Mouse (Mus musculus): ENCODE results near the gene Catsper2. TPM values are rescaled to one million over a fixed set of nuclear protein-coding genes. Genes with fewer than 3 reads are reported as not detected.

Catsper2 gene
- polyA plus RNA-seq, 1 experiment = 0.97 TPM

DNA sequence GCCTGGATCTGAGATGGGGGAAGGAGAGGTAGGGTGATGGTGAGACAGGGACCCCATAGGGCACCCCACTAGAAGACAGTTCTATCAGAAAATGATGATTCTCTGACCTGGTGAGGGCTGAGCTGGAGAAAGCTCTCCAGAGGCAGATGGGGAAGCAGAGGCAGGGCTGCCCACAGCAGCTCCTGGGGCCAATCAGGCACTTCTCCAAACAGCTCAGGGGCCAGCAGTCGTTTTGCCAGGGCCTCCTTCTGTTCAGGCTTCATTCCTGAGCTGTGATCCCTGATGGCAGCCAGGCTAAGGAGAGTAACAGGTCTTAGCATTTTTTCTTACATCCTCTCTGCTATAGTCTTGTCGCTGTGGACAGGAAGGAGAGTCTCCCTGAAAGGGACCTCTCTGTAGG lies 38.8 kb downstream of the Catsper2 start:
- Histone ChIP-seq H3K27me3 (ENCODE audit: control insufficient read depth, insufficient read depth, low read length) (no peaks in the 10 kb centered on the region), H3K36me3 (ENCODE audit: control insufficient read depth, insufficient read depth, low read length) (no peaks in the 10 kb centered on the region), H3K4me1 (ENCODE audit: control insufficient read depth, insufficient read depth, insufficient read length) (no peaks in the 10 kb centered on the region), H3K4me3 (ENCODE audit: extremely low read depth, insufficient read depth, insufficient read length) (no peak overlapping the region), H3K27ac (ENCODE audit: insufficient read depth, low read length) (no peak overlapping the region)
- 44% methylated on average over 2 of the region's 2 CpGs for WGBS
- DNase-seq (ENCODE audit: low read depth in 1 of 2, low spot score in 2 of 2) = no peak
- TF ChIP-seq POLR2A (IDR thresholded peaks at IDR 0.05; ENCODE audit: low read depth, low read length) (no peak), CTCF (IDR thresholded peaks at IDR 0.05; ENCODE audit: extremely low read depth, insufficient read depth, insufficient read length, insufficient replicate concordance) (no peak)

DNA sequence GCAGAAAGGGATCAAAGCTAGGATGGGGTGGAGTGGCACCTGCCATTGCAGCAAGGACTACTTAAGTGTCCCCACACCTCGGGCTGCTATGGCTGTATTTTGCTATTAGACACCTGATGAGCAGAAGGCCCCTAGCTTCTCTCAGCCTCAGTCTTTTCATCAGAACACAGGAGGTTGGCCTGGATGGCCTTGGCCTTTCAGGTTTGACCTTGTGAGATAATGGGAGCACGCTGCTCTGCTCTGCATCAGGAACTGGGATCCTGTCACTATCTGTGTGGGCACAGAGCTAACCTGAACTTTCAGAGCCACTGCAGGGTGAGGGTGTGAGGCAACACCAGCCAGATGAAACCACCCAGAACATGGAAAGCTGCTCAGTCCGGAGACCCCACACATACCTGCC lies 41.3 kb downstream of the Catsper2 start:
- WGBS = 67% methylated on average over 3 of the region's 3 CpGs
- DNase-seq (ENCODE audit: low read depth in 1 of 2, low spot score in 2 of 2) = no peak
- Histone ChIP-seq H3K4me1 (ENCODE audit: control insufficient read depth, insufficient read depth, insufficient read length) (no peaks in the 10 kb centered on the region), H3K36me3 (ENCODE audit: control insufficient read depth, insufficient read depth, low read length) (no peaks in the 10 kb centered on the region), H3K27me3 (ENCODE audit: control insufficient read depth, insufficient read depth, low read length) (no peaks in the 10 kb centered on the region), H3K27ac (ENCODE audit: insufficient read depth, low read length) (no peak overlapping the region), H3K4me3 (ENCODE audit: extremely low read depth, insufficient read depth, insufficient read length) (no peak overlapping the region)
- TF ChIP-seq CTCF (IDR thresholded peaks at IDR 0.05; ENCODE audit: extremely low read depth, insufficient read depth, insufficient read length, insufficient replicate concordance) = no peak
- no peak for TF ChIP-seq POLR2A (IDR thresholded peaks at IDR 0.05; ENCODE audit: low read depth, low read length)

DNA sequence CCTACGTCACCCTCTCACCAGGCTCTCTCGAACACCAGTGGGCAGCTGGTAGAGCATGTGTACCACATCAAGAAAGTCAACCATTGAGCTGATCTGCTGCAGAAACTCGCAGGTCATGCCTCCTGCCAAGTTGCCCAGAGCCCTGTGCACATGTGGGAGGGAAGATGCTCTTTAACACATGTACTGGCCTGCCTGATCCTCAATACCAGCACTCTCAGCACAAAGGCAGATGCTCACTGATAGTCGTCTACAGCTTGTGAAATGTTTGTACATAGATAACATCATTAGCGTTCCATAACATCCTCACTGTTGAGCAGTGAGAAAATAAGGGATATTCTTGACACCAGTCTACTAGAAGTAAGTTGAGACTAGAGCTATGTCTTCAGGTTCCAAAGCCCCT lies 42.7 kb downstream of the Catsper2 start:
- DNase-seq (ENCODE audit: low read depth in 1 of 2, low spot score in 2 of 2) = no peak
- no peak overlapping the region for H3K27ac ChIP-seq (ENCODE audit: insufficient read depth, low read length)
- H3K36me3 ChIP-seq (ENCODE audit: control insufficient read depth, insufficient read depth, low read length) = no peaks in the 10 kb centered on the region
- H3K27me3 ChIP-seq (ENCODE audit: control insufficient read depth, insufficient read depth, low read length) = no peaks in the 10 kb centered on the region
- H3K4me3 ChIP-seq (ENCODE audit: extremely low read depth, insufficient read depth, insufficient read length) = no peak overlapping the region
- 84% methylated on average over 5 of the region's 5 CpGs for WGBS
- TF ChIP-seq CTCF (IDR thresholded peaks at IDR 0.05; ENCODE audit: extremely low read depth, insufficient read depth, insufficient read length, insufficient replicate concordance) (no peak), POLR2A (IDR thresholded peaks at IDR 0.05; ENCODE audit: low read depth, low read length) (no peak)
- H3K4me1 ChIP-seq (ENCODE audit: control insufficient read depth, insufficient read depth, insufficient read length) = no peaks in the 10 kb centered on the region

DNA sequence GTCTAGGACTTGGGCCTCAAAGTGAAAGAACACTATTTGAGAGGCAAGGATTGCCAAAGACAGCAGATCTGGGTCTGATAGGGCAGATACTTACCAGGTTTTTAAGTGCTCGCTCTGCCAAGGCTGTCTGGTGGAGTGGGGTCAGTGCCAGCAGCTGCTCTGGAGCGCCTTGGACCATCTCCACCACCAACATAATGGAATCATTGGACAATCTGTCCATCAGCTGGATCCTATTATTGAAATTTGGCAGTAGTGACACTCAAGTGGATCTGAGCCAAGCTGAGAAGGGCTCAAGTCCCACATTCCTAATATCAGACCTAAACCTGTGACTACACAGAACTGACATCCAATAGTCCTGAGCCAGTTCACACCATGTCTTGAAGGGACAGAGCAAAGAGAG lies 44.8 kb downstream of the Catsper2 start:
- no peak for DNase-seq (ENCODE audit: low read depth in 1 of 2, low spot score in 2 of 2)
- no peak for TF ChIP-seq POLR2A (IDR thresholded peaks at IDR 0.05; ENCODE audit: low read depth, low read length)
- TF ChIP-seq CTCF (IDR thresholded peaks at IDR 0.05; ENCODE audit: extremely low read depth, insufficient read depth, insufficient read length, insufficient replicate concordance) = no peak
- H3K27me3 ChIP-seq (ENCODE audit: control insufficient read depth, insufficient read depth, low read length) = no peaks in the 10 kb centered on the region
- H3K27ac ChIP-seq (ENCODE audit: insufficient read depth, low read length) = no peak overlapping the region
- no peaks in the 10 kb centered on the region for H3K4me1 ChIP-seq (ENCODE audit: control insufficient read depth, insufficient read depth, insufficient read length)
- no peaks in the 10 kb centered on the region for H3K36me3 ChIP-seq (ENCODE audit: control insufficient read depth, insufficient read depth, low read length)
- 75% methylated on average over 2 of the region's 2 CpGs for WGBS
- H3K4me3 ChIP-seq (ENCODE audit: extremely low read depth, insufficient read depth, insufficient read length) = no peak overlapping the region

DNA sequence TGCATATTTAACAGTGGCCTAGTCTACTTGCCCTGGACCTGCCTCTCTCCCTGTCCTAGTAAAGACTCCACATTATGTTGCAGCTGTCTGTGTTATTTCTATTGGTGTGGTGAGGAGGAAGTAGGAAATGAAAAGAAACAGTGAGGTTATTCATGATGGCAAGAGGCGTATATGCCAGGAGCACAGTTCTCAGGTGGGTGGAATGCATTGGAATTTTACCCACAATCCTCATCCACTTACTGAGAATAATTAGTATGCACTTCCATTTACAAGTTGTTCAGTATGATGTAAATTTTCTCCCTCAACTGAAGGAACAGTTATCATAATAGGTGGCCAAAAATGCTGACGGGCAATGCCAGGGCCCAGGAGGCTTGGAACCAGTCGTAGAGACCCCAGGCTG lies 49.9 kb downstream of the Catsper2 start:
- TF ChIP-seq CTCF (IDR thresholded peaks at IDR 0.05; ENCODE audit: extremely low read depth, insufficient read depth, insufficient read length, insufficient replicate concordance) (no peak), POLR2A (IDR thresholded peaks at IDR 0.05; ENCODE audit: low read depth, low read length) (no peak)
- Histone ChIP-seq H3K27me3 (ENCODE audit: control insufficient read depth, insufficient read depth, low read length) (peaks cover 5% of the 10 kb centered on the region; the same call in 1 of the 2 replicates), H3K27ac (ENCODE audit: insufficient read depth, low read length) (no peak overlapping the region), H3K4me3 (ENCODE audit: extremely low read depth, insufficient read depth, insufficient read length) (no peak overlapping the region), H3K36me3 (ENCODE audit: control insufficient read depth, insufficient read depth, low read length) (no peaks in the 10 kb centered on the region), H3K4me1 (ENCODE audit: control insufficient read depth, insufficient read depth, insufficient read length) (0 out of 2 replicates have a peak, but pooled peaks cover under 1% of the 10 kb centered on the region)
- no peak for DNase-seq (ENCODE audit: low read depth in 1 of 2, low spot score in 2 of 2)
- 86% methylated on average over 3 of the region's 3 CpGs for WGBS

DNA sequence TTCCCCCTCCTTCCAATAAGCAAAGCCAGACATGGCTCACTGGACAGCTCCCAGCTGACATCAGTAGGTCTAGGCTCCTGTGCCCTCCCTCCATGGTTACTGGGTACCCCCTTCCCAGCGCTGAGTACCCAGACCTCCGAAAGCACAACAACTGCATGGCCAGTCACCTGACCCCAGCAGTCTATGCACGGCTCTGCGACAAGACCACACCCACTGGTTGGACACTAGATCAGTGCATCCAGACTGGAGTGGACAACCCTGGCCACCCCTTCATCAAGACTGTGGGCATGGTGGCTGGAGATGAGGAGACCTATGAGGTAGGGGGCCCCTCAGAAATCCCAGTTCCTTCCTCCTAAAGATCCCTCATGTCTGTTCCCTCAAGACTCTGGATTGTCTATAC lies 54.1 kb downstream of the Catsper2 start:
- Histone ChIP-seq H3K27ac (ENCODE audit: insufficient read depth, low read length) (no peak overlapping the region), H3K27me3 (ENCODE audit: control insufficient read depth, insufficient read depth, low read length) (peaks cover 13% of the 10 kb centered on the region), H3K4me3 (ENCODE audit: extremely low read depth, insufficient read depth, insufficient read length) (no peak overlapping the region), H3K36me3 (ENCODE audit: control insufficient read depth, insufficient read depth, low read length) (no peaks in the 10 kb centered on the region), H3K4me1 (ENCODE audit: control insufficient read depth, insufficient read depth, insufficient read length) (peaks cover 5% of the 10 kb centered on the region; the same call in 1 of the 2 replicates)
- no peak for DNase-seq (ENCODE audit: low read depth in 1 of 2, low spot score in 2 of 2)
- TF ChIP-seq CTCF (IDR thresholded peaks at IDR 0.05; ENCODE audit: extremely low read depth, insufficient read depth, insufficient read length, insufficient replicate concordance) = no peak
- TF ChIP-seq POLR2A (IDR thresholded peaks at IDR 0.05; ENCODE audit: low read depth, low read length) = no peak
- 59% methylated on average over 4 of the region's 4 CpGs for WGBS

DNA sequence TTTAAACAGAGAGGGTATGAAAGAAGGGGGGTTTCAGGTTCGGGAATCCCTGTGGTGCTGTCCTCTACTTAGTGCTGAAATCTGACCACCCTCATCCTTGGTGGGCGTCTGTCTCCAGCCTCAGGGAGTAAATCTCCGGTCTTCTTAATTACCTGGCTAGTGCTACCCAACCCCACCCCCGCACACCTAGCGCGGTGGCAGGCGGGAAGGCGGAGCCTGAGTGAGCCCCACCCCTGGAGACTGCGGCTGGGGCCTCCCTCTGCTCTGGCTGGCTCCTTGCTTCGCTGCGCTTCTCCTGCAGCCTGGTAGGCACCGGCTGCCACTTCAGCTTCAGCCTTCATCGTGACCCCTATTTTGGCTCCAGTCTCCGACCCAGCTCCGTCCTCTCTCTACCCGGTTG lies 55.2 kb downstream of the Catsper2 start:
- Histone ChIP-seq H3K27me3 (ENCODE audit: control insufficient read depth, insufficient read depth, low read length) (peaks cover 13% of the 10 kb centered on the region), H3K4me1 (ENCODE audit: control insufficient read depth, insufficient read depth, insufficient read length) (peaks cover 5% of the 10 kb centered on the region; the same call in 1 of the 2 replicates), H3K36me3 (ENCODE audit: control insufficient read depth, insufficient read depth, low read length) (no peaks in the 10 kb centered on the region), H3K27ac (ENCODE audit: insufficient read depth, low read length) (no peak overlapping the region), H3K4me3 (ENCODE audit: extremely low read depth, insufficient read depth, insufficient read length) (no peak overlapping the region)
- 5% methylated on average over 16 of the region's 16 CpGs for WGBS
- TF ChIP-seq CTCF (IDR thresholded peaks at IDR 0.05; ENCODE audit: extremely low read depth, insufficient read depth, insufficient read length, insufficient replicate concordance) (no peak), POLR2A (IDR thresholded peaks at IDR 0.05; ENCODE audit: low read depth, low read length) (no peak)
- peak in 1 of 2 experiments; percentile 39 for DNase-seq (ENCODE audit: low read depth in 1 of 2, low spot score in 2 of 2)
